Mouse (Mus musculus) right cerebral cortex, adult 18-20 months (tissue): ENCODE data around the gene Itpr3.

ENCODE experiments used
- DNase-seq: peaks from one replicate; pipeline ENCODE4 v3.0.0; 2022; ENCODE audit warnings: mixed read lengths

Itpr3 gene

DNA sequence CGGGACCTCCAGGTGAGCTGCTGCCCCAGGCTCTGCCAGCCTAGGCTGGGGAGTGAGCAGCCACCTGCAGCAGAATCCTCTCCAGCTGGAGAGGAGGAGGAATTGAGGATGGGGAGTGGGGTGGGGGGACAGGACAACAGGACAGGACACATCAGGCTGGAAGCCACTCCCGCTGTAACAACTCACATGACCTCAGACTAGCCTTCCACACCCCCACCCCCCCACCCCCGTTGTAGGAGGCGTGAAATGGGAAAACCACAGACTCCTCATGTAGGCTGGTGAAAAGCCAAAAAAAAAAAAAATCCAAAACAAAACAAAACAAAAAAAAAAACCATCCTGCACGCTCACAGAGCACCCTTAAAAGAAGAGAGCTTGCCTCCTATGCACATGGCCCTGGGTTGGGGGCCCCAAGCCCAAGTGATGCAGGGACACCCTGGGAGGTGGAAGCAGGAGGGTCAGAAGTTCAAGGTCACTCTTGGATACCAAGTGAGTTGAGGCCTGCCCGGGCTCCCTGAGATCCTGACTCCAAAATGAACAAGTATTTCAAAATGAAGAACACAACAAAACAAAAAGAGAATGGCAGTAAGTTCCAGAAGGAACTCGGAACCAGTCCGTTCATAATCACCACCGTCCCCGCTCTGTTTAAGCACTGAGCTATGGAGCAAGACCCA, 17.5 kb upstream of the Itpr3 start:
- DNase-seq: no peak

DNA sequence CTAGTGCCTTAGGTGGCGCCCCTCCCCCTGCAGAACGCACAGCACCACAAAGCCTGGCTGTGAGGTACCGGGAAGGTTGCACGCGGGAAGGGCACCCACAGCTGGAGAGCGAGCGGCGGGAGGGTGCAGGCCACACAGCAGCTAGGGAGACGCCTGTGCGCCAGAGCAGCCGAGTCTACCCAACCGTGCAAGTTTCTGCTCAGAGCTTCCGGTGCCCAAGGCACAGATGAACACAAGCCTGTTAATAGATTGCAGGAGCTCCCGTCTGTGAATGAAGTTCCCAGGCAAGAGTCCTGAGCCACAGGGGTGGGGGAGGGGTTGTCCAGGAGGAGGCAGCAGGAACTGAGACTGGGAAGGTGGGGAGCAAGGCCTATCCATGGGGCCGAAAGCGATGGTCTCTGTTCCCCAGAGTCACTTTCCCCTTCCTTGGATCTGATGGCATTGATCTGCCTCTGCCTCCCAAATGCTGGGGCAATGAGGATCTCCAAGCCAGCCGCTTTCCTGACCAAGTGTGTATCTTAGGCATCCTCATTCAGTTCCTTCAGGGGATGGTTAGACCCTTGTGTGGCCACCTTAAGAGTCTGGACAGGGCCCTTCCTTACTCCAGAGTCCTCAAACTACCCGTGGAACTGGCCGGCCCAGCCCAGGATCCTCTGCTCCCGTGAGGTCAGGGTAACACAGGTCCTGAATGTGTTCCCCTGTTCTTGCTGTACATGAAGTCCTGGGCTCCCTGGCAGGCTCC, 16.6 kb upstream of the Itpr3 start:
- DNase-seq: no peak

DNA sequence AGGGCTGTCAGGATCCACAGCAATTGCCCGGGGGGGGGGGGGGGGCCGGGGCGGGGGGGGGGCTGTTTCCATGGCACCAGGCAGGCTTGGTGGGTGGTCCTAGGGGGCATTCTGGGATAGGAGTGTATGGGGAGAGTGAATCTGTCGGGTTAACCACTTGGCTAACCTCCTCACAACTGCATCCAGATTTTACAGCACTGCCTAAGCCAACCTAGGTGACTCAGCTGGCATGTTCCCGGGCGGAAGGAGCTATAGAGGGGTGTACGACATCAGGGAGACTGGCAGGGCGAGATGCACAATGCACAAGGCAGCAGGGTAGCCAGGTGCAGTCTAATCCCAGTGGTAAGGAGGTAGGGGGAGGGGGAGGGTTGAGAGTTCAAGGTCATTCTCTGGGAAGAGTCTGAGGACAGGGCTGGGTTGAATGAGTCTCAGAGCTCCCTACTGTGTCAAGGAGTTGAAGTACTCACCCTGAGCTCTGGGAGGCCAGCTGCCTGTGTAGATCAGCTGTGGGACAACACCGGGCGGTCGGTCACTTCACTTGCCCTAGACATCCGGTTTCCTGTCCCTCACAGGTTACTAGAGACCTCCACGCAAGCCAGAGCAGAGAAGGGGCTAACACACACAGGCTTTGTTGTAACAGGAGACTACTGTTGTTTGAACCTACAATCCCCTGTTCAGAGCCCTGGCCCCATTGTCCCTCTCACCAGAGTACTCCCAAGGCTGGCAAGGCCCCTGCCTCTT, 15.9 kb upstream of the Itpr3 start:
- no peak for DNase-seq

DNA sequence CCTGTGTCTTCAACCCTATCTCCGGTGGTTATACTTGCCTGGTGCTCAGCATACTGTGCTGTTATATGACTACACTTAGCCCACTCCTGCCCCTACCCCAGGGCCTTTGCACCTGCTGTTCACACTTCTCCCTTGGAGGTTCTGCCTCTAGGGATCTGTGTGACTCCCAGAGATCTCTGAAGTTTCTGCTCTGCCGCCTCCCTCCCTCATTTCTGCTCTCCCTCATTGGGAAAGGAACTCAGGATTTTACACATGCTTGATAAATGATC, 15.4 kb upstream of the Itpr3 start:
- no peak for DNase-seq

DNA sequence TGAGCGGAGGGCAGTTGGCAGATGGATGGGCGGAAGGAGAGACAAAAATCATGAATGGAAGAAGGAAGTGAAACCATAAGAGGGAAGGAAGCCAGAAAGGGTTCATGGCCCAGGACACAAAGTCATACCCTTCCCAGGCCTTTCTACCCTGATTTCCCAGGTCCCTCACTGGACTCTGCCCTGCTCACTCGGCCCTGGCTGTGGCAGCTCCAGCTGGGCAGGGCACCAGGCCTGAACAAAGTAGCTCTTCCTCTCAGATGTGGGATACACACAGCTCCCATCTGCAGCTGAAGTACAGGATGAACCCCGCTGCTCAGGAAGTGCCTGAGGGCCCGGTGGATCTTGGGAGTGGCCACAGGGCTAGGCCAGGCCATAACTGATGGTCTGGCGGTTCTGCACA, 14.3 kb upstream of the Itpr3 start:
- DNase-seq: no peak

DNA sequence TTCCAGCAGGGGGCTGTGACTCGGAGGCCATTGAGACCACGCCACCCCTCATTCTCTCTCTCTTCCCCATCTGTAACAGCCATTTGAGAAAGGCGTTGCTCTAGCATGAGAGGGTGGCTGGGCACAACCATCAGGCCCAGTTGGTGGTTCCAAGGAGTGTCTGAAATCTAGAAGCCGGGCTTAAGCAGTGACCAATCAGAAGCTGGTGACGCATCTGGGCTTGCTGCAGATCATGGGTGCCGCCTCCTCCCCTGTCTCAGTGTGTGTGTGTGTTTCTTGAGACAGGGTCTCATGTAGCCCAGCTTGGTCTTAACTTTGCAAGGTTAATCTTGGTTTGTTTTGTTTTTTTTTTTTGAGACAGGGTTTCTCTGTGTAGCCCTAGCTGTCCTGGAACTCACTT, 11.9 kb upstream of the Itpr3 start:
- no peak for DNase-seq

DNA sequence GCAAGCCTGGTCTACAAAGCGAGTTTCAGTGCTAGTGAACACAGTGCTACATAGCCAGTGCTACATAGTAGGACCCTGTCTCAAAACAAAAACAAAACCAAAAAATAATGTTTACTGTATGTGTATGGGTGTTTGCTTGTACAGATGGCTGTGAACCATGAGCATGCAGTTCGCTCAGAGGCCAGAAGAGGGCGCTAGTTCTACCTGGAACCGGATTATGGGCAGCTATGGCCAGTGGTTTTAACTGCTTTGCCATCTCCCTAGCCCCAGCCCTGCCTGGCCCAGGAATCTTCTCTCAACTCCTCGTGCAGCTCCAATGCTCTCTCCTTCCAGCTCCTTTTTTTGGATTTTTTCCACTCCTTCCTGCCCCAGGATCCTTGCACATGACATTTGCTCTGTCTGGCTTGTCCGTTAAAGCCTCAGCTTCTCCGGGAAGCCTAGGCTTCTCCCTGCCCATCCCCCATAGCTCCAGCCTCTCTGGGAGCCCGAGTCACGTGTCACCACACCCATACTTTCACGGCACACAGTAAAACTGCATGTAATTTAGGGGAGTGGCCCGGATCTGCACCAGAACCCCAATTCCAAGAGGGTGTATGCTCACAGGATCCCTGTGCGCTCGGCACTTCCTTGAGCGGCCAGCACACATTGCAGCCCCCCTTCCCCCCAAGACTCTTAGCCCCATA, 9.2 kb upstream of the Itpr3 start:
- DNase-seq: no peak

DNA sequence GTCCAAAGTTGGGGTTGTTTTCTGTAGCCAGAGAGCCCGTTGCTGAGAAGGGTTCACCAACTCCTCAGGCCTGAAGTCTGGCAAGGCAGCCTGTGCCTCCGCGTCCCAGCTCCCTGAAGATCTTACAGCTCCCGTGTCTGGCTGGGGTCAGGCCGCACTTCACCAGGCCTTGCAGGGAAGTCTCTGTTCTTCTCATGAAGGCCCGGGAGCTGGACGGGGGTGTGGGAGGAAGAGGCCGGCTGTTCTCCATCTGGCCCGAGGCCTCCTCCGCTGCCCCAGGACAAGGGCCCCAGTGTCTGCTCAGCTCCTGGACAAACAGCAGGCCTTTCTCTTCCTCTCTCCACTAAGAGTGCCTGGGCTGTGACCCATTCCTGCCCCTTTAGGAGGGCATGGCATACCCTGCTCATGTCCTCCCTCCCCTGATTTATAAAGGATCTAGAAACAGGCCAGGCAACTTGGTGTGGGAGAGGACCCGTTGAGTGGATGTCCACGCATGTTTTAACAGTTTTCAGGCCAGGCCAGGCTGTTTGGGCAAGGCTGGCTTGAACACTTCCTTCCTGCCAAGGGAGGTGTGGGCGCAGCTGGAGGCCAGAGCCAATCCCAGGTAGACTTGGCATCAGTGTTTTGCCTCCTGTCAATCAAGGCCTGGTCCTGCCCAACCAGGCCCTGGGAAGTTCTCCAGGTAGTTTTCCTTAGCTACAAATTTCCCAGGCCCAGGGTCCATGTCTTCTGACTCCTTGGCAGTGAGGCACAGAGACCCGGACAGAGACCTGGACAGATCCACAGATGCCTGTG, 8.5 kb upstream of the Itpr3 start:
- no peak for DNase-seq

DNA sequence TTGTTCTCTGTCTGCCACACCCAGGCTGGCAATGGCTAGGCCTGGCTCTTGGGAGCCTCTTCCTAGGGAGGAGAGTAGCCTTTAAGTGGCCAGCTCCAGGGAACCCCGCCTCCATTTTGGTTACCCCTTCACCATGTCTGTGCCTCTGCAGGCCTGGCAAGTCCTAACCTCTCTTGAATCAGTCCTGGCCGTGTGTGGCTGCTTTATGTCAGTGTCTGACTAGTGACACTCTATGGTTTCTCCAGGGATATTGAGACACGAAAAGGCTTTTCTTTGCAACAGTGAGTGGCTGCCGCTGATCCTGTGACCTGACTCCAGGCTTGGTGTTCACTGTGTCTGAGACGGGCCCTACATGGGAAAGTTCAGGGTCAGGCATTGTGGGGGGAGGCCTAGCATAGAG, 6.3 kb upstream of the Itpr3 start:
- DNase-seq: no peak

DNA sequence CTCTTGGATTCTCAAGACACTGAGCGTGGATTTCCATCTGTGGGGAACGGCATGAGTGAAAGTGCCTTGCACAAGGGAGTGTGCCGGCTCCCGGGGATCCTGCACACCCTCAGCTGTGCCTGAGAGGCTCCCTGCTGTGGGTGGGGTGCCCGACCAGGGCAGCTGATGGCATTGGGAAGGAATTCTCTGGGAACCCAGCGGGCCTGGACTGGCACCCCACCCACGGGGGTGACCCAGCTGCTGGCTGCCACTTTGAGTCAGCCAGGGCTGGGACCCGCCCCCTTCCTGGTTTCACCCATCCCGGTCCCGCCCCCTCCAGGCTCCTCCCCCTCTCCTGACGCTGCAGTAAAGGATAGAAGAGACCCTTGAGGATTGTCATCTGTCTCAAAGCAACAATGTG, 5.6 kb upstream of the Itpr3 start:
- no peak for DNase-seq

DNA sequence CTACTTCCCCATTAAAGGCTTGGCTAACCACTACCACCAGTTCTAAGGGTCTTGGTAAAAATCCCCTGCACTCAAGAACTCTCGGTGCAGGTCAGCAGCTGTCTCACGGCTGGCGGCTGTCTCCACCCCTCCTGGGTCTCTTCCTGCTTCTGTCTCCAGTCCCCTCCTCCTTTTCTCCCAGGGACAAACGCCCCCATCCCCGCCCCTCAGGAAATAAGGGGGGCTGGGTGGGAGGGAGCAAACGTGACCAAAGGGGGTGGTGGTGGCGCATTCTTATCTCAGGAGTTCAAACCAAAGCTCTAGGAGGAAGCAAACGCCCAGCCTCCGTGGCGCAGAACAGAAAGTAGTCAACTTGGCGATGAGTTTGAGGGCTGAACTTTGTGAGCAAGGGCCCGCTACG, 934 bp upstream of the Itpr3 start:
- no peak for DNase-seq

DNA sequence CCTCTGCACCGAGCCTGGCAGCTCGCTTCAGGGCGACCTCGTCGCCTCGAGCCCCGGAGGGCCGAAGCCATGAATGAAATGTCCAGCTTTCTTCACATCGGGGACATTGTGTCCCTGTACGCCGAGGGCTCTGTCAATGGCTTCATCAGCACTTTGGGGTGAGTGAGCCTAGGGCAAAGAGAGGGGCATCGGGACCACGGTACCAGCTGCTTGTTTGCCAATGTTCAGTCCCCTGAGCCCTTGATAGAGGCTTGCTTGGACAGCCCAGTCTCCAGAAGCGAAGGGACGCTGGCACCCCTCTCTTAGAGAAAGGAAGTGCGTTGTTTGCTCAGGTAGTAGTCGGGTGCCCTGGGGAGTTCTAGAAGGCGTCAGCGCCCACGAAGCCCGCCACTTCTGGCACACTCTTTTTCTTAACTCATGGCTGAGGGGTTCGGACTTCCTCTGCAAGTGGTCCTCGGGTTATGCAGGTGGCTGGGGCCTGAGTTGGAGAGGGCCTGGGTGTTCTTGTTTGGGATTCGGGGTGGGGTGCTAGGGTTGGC, 482 bp downstream of the Itpr3 start:
- no peak for DNase-seq

DNA sequence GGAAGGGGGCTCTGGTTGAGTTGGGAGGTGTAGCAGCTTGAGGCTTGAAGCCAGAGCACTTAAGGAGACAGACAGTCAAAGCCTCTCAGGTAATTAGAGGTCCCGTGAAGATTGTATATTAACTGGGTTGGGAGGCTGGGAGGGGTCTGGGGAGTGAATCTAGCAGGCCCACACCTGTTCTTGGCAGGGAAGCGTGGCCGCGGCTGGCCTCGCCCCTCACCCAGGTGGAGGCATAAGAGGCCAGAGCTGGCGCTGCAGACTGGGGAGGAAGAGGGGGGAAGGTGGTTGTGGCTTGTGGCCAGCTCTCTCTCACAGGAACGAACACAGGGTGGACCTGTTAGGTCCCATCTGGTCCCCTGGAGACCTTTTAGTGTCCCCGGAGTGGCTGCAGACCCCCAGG, 3.6 kb downstream of the Itpr3 start:
- DNase-seq: no peak

DNA sequence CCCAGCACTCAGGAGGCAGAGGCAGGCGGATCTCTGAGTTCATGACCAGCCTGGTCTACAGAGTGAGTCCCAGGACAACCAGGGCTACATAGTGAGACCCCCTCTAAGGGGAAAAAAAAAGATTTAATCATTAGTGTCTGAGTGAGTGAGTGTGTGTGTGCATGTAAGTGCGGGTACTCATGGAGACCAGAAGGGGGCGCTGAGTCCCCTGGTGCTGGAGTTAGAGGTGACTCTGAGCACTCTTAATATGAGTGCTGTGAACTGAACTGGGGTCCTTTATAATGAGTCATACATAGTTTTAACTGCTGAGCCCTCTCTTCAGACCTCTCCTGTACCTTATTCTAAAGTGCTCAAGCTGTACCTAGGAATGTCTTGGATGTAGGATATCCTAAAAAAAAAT, 4.6 kb downstream of the Itpr3 start:
- no peak for DNase-seq

DNA sequence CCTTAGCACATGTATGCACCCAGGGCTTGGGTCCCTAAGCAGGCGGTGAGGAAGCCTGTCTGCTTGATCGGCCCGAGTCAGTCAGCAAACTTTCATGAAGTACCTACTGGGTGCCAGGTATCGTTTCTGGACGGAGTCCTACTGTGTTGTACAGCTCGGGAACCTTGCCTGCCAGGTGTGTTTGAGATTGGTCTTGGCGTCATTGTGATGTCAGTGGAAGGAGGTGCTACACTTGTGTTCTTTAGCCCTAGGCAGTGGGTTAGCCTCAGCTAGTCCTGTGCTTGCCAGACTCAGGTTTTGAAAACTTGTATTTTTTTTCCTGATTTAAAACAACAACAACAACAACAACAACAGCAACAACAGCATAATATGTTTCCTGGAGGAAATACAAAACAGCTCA, 5.6 kb downstream of the Itpr3 start:
- DNase-seq: no peak

DNA sequence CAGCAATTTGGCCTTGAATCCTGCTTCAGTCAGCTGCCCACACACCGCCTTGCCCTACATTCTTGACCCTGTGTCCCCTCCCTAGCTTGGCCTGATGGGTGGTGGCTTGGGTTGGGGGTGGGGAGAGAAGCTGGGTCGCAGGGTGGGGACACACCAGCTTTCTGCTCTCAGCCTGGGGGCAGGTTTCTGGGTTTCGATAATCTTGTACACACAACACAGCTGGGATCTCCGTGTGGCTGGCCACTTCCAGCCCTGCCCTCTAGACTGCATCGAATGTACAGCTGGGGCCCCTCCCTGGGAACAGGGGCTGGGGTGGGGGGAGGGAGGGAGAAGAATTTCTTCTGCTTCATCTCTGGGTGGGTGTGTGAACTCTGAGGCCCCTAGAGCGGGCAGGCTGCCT, 6.6 kb downstream of the Itpr3 start:
- DNase-seq: no peak

DNA sequence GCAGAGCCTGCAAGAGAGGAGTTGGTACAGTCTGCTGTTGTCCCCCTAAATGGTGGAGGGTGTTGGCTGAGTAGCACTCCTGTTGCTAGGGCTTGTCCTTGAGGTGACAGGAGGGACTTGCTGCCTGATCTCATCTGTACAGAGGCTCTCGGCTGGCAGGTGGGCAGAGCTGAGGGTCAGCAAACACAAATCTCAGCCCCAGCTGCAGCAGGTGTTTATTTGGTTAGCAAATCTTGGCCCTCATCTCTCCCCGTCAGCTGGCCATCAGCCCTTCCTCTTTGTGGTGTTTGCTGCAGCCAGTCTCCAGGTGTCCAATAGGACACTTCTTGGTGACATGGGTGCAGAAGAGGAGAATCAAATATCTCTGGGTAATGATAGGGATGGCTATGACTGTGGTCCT, 7.1 kb downstream of the Itpr3 start:
- no peak for DNase-seq

DNA sequence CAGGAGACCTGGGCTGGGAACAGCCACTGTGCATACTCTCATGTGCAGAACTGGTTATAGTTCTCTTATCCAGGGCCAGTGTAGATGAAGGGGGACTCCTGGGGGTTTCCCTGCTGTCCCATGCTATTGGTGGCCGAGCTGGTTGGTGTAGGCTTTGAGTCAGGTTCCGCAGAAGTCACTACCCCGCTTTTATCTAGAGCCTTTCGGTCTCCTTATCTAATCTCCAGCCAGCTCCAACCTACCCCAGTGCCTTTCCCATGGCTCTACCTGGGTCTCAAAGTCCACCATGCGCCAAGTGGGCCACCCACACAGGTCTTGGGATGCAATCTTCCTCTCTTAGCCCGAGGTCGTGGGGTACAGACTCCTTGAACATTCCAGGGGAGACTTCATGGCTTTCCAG, 9.0 kb downstream of the Itpr3 start:
- no peak for DNase-seq

DNA sequence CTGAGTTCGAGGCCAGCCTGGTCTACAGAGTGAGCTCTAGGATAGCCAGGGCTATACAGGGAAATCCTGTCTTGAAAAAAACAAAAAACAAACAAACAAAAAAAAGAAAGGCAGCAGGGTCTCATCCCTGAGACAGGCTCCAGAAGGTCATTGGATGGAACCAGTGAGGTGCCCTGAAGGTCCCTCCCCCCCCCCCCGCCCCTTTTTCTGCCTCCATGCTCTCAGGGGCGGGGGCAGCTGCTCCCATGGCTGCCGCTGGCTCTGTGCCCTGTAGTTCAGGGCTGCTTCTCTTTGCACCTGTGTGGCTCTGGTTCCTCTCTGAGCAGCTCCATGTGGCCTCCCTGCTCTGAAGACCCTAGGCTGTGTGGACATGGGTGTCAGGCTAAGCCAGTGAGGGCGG, 12.0 kb downstream of the Itpr3 start:
- no peak for DNase-seq

DNA sequence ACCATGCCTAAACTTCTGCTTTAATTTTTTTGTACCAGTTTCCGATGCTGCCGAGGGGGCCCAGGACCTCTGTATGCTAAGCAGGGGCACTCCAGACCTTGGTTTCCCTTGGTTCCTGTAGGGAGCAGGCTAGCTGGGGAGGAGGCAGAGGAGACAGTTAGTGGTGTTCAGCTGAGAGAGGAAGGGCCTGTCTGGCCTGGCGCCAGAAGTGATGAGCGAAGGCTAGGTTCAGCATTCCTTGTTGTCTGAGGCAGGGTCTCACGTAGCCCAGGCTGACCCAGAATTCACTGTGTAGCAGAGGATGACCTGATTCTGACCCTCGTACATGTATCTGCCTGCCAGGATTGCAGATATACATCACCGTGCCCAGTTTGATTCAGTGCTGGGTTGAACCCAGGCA, 13.8 kb downstream of the Itpr3 start:
- DNase-seq: no peak

DNA sequence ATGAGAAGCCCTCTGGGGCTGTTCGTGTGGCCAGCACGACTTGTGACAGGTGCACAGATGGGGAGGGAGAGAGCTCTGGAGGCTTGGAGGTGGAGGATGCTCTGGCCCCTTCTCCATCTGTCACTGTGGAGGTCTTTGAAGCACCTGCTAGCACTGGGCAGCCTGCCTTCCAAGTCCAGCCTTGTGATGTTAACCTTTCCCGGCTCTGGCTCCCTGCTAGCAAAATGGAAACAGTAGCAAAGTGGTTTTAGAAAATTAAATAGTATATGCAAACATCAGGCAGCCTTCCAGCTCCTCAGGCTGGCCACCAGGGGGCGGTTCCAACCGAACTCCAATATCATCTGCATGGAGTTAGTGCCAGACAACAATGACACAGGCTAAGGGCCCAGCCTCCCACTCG, 14.5 kb downstream of the Itpr3 start:
- DNase-seq: no peak

DNA sequence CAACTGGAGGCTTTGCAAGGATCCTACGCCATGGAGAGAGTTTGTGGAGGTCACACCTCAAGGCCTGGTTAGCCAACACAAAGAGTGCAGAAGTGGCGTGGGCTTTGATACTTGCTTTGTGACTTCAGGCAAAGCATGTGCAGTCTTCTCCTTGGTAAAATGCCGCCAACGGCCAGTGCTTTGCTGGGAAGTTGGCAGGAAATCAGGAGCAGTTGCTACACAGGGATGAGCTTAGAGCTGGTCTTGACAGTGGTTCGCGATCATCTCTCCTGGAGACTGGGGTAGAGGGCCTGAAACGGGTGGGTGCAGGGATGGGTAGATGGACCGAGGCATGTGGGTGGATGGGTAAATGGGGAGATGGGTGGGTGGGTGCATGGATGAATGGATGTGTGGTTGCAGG, 15.3 kb downstream of the Itpr3 start:
- peak; percentile 51 for DNase-seq

DNA sequence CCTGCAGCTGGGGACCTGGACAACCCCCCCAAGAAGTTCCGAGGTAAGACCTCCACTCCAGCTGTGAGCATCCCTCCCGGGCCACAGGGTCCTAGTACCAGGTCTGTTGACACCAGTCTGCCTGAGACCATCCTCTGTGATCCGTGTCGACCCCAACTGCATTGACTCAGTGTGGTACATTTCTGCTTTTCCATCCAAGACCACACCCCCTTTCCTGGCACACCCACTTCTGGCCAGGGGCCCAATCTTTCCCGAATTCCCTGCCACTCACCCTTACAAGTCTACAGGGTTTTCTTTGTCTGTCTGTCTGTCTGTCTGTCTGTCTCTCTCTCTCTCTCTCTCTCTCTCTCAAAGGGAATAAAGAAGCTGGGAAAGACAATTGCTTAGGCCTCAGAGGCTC, 16.0 kb downstream of the Itpr3 start:
- DNase-seq: no peak
